Mouse (Mus musculus) cerebellum, adult 9-11 months (tissue): ENCODE measurements around the gene Ttf1.

ENCODE experiments used
- DNase-seq: peaks from one replicate; pipeline ENCODE4 v3.0.0; 2022

Gene Ttf1

DNA sequence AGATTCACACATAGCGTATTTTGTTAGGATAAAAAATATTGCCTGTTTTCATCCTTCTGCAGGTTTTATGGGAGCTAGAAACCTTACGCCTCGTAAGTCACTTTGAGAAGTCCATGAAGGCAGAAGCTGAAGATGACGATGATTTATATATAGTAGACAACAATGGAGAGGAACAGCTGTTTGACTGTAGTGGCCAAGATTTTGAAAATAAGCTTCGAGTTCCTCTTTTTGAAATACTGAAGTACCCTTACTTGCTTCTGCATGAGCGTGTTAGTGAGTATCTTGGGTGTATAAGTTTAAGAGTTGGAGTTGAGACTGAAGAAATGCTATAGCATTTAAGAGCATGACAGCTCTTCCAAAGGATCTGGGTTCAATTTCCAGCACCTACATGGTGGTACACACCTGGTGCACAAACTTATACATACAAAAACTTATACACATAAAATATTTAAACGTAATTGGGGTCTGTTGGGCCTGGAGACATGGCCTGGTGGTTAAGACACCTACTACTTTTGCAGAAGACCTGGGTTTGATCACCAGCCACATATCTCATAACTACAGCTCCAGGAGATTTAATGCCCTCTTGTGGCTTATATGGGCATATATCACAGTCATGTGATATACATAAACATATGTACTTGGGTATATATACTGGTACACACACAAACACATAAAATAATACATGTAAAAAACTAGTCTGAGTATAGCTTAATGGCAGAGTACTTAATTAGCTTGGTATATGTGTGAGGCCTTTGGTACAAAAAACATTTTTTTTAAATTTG, 70.2 kb downstream of the Ttf1 start:
- DNase-seq: no peak

DNA sequence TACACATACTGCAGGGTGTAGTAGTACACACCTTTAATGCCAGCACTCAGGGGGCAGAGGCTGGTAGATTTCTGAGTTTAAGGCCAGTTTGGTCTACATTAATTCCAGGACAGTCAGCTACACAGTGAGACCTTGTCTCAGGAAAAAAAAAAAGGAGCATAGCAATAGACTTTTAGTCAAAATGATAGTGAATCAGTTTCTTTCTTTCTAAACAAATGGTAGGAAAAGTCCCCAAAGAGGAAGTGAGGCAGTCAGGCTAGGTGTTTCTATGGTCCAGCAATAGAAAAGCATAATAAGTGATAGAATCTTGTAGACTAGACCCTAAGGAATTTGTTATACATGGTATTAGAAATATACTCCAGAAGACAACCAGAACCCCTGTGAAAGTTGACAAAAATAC, 75.1 kb downstream of the Ttf1 start:
- DNase-seq: no peak
